Mouse (Mus musculus) left cerebral cortex, postnatal 14 days (tissue): ENCODE results near the gene Afdn. TPM values are rescaled to one million over a fixed set of nuclear protein-coding genes. Genes with fewer than 3 reads are reported as not detected.

ENCODE experiments used
- DNase-seq, 2 experiments: peaks; one replicate each; pipeline ENCODE4 v3.0.0; 2021 to 2022; ENCODE audit warnings: low spot score in 2 of 2, mixed read lengths in 1 of 2
- intact Hi-C: fragments of 180-260 bp; cut with DNase I; formaldehyde crosslinking; loops from one replicate; pipeline ENCODE4 v1.15.1; 2025
- total RNA-seq, 2 experiments: library from RNA; stranded (reverse); gene quantifications; 2 replicates each; pipeline ENCODE4 v1.2.3; 2021

Afdn gene
- total RNA-seq, 2 experiments from 2014 or later, result 120 to 122 TPM

DNA sequence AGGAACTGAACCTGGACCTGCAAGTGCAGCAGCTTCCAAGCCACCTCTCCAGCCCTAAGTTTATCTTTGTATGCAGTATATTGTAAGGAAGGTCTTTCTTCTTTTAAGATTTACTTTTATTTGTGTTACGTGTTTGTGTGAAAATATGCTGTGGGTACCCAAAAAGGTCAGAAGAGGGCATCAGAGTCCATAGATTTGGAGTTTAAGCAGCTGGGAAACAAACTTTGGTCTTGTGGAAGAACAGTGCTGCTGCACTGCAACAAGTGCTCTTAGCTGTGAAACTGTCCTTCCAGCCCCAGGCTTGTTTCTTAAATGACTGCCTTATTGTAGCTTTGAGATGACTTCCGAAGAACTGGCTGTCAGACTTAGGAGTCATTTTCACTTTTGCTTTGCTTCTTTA, 89.8 kb downstream of the Afdn start:
- DNase-seq, result peak in 1 of 2 experiments; percentile 51
- intact Hi-C loops, result loop anchor here (5.0 to 10.0 kb wide), 2 partner anchors 252 to 355 kb away; partner anchors contain the start of gene Dact2

DNA sequence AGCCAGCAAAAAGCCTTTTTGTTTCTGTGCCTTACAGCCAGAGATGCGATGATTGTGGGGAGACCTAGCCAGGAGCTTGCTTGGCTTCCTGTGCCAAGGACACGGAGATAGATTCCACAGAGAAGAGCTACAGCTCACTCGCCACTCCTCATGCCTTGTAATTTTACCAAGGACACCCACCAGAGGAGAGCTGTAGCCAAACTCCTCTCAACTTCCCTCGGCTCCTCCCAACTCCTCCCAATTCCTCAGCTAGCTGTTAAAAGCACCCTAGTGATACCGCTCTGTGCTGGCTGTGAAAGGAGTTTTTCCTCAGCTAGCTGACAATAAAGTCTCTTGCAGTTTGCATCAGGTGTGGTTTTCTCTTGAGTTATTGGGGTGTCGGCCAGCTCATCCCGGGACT, 93.5 kb downstream of the Afdn start:
- DNase-seq, result peak; percentile 49 to 53
- intact Hi-C loops, result loop anchor here (5.0 to 10.0 kb wide), 2 partner anchors 248 to 351 kb away; partner anchors contain the start of gene Dact2

DNA sequence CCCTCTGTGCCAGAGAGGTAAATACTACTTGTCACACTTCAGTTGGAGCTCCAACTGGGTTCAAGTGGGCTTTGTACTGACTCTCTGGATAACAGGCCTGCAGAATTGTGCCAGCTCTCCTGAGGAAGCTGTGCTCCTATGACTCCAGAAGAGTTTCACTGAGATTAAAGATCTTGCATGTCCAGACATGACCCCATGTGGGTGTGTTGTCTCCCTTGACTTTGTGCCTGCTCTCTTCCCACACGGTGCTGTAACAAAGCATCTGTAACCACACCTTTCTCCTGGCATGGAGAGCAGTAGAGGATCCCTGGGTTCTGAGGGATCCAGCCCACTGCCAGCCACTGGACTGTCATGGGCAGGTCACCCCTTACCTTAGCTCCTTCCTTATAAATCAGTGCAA, 95.1 kb downstream of the Afdn start:
- intact Hi-C loops, result loop anchor here (10.0 kb wide), 1 partner anchor 349 kb away; the partner anchor contains the start of gene Dact2
- no peak for DNase-seq

DNA sequence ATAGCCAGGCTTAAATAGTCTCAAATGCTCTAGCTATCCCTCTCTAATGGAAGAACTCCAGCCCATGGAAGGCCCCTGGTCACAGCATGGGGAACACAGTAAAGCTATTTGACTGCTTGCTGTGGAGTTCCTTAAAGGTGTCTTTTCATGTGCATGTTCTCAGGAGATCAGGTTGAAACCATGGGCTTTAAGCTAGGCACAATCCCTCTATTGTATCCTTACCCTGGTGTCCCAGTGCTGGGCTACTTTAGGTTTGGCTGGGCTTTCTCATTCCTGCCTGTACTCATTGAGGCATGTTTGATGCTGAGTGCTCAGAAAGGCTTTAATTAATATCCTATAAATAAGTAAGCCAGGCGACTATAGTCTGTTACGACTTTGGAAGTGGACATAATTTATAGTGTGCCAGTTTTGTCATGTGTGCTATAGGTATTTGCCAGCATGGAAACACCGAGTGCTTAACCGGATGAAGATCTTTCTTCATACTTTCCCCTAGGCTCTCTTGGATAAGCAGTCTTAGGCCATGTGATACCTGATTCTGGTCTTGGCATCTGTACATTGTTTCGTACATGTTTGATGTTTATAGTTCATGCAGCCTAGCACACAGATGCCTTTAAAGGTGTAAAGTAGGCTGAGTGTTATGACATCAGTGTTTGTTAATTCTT, 96.2 kb downstream of the Afdn start:
- no peak for DNase-seq

DNA sequence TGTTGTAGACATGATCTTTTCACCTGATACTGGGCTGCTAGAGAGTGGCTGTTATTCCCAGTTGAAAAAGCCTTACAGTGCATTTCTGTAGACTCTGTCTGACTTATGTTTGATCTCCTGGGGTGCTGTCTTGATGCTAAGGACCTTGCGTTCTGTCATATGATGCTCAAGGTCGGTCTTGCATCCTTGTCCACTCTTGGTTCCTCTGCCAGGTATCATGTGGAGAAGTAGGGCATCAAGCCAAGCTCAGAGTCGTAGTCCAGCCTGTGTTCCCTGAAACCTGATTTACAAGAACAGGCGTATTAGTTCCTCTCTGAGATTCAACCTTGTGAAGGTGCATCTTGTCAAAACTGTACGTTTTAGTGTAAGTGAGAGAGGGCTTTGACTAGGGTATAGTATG, 105.0 kb downstream of the Afdn start:
- intact Hi-C loops, result no loop called here
- DNase-seq, result no peak

More for the DNA sequence above, 96.2 kb downstream of the Afdn start:
- intact Hi-C loops, result loop anchor here (10.0 kb wide), 1 partner anchor 348 kb away; the partner anchor contains the start of gene Dact2

DNA sequence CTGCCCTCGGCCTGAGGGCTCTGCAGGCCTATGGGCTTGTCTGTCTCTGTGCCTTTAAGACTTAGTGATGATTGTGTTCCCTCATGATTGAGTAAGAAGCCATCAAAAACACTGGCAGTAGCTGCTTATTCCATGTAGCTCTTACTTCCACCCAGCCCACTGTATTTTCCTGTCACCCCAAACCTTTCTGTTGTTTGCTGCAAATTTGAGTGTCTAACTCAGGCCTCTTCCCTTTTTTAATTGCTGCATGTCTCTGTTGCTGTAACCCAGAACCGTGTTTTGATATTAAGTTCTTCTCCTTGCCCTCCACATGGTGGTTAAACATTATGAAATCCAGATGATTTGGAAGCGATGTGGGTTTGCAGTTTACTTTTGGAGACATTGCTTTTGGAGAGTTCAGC, 106.6 kb downstream of the Afdn start:
- no peak for DNase-seq
- intact Hi-C loops, result no loop called here

DNA sequence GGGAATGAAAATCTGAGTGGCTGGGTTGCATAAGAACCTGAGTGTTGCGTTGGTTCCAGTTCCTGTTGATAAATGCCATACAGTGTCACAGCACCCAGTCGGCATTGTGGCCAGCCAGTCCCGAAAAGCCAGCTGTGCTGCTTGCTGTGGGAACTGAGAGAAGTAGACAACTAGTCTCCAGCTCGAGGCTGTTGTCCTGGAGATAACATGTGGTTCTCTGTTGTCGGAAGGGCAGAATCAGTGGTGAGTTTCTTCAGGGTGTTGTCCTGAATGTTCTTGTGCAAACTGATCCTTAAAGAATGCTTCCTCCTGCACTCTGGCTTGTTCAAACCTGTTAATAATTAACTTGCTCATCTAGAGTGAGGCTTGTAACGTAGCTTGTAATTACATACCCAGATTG, 107.1 kb downstream of the Afdn start:
- no peak for DNase-seq
- intact Hi-C loops, result no loop called here

DNA sequence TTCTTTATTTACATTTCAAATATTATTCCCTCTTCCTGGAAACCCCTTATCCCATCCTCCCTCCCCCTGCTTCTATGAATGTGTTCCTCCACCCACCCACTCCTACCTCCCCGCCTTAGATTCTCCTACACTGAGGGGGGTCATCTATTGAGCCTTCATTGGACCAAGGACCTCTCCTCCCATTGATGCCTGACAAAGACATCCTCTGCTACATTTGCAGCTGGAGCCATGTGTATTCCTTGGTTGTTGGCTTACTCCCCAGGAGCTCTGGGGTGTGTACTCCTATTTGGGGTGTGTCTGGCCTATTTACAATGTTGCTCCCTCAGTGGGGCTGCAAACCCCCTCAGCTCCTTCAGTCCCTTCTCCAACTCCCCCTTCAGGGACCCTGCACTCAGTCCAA, 109.9 kb downstream of the Afdn start:
- no peak for DNase-seq
- intact Hi-C loops, result no loop called here

DNA sequence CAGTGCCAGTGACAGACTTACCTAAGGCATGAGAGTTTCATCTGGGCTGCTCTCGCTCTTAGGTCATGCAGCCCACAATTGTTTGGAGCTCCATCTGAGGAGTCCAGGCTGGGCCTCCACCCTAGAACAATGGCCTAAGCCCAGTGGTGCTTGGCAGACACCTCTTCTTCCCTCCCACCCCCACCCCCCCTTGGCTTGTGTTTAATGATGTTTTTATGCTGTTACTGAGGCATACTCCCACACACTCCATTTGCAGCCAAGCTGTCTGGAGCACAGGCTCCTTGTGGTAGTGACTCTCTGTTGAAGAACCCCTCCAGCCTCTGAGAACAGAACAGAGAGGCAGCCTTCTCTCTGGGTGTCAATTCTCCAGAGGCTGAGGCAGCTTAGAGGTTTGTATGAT, 113.9 kb downstream of the Afdn start:
- peak; percentile 43 to 62 for DNase-seq
- intact Hi-C loops, result no loop called here

DNA sequence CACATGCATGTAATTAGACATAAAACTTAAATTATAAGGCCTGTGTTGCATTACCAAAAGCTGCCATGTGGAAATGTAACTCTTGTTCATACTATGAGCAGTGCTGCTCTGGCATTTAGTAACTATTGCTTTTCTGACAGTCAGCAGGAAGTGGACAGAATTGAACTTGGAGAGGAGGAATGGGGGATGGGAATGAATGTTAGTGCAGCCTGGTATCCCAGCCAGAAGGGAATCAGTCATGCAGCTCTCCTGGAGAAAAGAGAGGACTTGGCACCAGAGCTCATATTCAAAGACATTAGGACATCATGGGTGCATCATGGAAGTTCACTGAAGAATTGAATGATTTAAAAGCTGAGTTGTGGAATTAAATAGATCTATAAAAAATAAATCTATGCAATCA, 117.1 kb downstream of the Afdn start:
- intact Hi-C loops, result no loop called here
- DNase-seq, result no peak

DNA sequence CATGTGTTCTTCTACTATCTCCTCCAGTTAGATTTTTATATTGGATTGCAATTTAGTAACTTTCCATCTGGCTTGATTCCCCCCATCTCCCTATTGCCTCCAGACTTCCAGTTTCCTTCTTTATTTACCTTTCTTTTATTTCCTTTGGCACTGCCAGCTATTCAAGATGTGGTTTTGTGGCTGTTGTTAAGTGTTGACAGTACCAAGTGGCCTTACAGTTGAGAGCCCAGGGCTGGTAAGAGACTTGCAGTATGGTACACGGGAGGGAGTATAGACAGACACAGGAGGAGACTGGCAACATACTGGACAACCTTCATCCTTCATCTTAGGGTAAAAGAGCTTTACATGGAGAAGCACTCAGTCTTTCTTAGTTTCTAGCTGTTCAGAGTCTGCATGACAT, 119.4 kb downstream of the Afdn start:
- intact Hi-C loops, result no loop called here
- DNase-seq, result no peak

DNA sequence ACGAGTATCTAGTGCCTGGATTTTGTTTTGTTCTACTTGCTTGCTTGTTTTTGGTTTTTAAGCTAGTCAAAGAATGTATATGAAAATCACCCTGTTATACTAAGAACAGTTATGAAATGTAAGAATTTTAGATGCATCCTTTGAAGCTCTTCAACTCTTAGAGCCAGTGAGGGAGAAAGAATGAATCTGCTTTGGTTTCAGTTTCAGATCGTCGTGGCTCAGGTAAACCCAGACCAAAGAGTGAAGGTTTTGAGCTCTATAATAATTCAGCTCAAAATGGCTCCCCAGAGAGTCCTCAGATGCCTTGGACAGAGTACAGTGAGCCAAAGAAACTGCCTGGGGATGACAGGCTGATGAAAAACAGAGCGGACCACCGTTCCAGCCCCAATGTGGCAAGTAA, 123.2 kb downstream of the Afdn start:
- intact Hi-C loops, result no loop called here
- DNase-seq, result no peak

DNA sequence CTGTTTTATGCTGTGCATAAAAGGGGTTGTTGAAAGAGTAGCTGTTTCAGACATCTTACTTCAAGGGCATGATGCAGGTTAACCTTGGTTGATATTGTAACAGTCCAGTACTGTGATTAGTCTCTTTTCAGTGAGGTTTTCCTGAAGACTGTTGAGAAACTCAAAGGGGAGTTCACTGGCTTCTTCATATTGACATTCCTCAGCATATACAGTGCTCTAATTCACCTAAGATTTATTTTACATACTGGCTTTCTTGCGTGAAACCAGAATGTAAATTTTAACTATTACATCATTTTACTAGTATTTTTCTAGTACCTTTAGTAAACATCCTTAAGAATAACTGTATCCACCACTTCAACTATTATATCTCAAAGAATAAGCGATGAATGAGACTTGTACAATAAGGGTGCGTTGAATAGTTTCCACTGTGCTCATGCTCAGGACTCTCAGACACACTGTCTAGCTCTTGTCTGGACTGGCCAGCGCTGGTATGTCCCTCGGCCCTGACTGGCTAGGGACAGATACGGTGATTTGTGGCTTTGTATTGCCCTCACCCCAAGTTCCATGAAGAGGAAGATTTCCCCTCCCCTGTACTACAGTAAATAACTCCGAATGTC, 129.6 kb downstream of the Afdn start:
- intact Hi-C loops, result no loop called here

DNA sequence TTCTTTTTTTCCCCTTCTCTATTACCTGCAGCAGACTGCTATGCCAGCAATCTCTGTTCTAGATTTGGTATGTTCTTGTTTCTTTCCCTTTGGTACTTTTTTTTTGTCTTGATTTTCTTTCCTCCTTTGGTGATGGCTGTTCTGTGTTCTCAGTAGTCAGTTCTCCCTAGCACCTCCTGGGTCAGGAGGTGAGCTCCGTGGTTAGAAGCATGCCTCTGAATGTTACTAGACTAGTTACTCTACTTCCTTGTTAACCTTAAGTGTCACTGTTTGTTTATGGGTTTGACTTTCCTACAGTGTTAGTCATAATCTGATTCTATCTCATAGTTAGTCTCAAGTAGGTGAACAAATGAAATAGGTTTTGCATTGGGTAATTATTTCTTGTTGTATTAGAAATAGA, 130.6 kb downstream of the Afdn start:
- intact Hi-C loops, result no loop called here
- DNase-seq, result no peak

More for the DNA sequence above, 129.6 kb downstream of the Afdn start:
- no peak for DNase-seq

DNA sequence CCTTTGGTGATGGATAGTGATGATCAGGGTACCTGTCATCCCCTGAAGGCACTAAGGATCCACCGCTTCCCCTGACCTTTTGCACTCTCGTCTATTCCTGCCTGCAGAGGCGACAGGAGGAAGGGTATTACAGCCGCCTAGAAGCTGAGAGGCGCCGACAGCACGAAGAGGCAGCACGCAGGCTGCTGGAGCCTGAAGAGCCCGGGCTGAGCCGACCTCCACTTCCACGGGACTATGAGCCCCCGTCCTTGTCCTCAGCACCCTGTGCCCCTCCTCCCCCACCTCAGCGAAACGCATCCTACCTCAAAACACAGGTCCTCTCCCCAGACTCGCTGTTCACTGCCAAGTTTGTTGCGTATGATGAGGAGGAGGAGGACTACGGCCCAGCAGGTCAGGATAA, 138.5 kb downstream of the Afdn start:
- DNase-seq, result no peak
- intact Hi-C loops, result no loop called here

DNA sequence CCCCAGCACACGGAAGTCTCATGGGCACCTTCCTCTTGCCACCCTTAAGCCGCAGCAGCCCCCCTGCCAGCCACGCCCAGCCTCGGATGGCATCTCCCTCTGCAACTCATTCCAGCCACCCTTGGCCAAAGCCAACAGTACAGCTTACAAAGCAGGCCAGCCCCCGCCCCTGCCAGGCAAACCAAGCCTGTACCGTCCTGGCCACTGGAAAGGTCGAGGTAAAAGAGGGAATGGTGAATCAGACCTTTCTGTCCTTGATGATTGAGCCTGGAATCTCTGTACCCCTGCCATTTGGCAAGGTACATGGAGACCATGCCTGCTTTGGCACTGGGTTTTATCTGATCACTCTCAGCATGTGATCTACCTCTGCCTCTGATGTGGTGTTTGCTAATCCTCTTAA, 138.9 kb downstream of the Afdn start:
- intact Hi-C loops, result no loop called here
- no peak for DNase-seq

DNA sequence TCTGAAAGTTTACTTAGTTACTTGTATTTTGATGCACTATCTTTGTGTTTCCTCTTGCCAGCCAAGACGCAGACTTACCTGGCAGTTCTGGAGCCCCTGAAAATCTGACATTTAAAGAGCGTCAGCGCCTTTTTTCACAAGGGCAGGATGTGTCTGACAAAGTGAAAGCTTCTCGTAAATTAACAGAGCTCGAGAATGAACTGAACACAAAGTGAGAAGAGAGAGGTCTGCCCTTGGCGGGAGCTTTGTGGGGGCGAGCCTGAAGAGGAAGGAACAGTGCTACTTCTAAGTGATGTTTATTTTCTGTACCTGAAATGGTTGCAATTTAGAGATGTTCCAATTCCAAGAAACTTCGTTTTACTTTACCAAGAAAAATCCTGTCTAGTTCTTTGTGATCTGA, 143.5 kb downstream of the Afdn start:
- no peak for DNase-seq
- intact Hi-C loops, result no loop called here

DNA sequence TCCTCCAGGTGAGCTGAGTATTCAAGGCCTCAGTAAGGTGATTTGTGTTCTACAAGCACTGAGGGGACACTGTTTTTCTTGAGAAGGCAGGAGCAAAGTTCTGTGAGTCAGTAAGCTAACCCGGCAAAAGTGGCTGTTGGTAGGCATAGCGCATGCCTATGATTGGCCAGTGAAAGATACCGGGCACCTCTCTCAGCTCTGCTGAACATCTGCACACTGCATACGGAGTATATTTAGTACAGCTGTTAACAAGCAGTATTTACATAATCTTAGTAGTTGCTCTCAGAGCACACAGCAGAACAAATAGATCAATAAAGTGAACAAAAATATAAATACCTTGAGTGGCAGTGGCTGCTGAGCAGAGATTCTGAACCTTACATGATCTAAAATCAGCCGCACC, 146.7 kb downstream of the Afdn start:
- no peak for DNase-seq
- intact Hi-C loops, result no loop called here

DNA sequence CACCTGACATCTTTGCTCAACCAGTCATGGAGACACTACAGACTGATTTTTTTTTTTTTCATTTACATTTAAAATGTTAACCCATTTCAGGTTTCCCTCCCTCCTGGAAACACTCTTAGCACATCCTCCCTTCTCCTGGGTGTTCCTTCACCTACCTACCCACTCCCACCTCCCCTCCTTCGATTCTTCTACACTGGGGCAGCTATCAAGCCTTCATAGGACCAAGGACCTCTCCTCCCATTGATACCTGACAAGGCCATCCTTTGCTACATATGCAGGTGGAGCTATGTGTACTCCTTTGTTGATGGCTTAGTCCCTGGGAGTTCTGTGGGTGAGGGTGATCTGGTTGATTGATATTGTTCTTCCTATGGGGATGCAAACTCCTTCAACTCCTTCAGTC, 147.3 kb downstream of the Afdn start:
- intact Hi-C loops, result no loop called here
- no peak for DNase-seq

DNA sequence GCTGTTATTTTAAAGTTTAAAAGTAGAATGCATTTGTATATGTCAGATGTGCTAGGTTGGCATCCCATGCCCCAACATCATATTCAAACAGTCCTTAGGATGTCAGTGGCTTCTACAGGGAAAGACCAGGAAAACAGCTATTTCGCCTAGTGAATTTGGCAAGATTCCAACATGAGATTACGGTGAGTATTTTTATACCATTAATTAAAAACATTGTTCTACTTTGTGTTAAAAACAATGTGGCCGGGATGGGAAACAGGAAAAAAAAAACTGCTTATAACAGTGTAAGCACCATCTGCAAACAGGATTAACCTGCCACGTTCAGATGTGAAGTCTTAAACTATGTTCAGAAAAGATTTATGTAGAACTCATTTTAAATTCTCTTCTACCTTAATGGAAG, 153.6 kb downstream of the Afdn start:
- no peak for DNase-seq
- intact Hi-C loops, result no loop called here

DNA sequence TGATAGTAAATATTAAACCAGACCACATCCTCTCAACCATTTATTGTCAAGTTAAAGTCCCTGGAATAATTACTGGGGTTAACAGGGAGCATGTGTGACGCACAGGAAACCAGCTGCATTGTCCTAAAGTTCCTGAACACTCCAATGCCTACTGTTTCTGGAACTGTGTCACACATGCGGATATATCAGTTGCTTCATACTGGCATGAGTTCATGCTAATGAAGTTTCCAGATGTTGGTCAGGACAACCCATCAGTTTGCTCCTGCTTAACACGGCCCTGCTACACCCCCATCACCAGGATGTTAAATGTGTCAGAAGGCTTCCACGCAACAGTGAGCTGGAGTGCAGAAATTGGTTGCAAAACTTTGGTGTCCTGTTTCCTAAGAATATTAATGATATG, 154.2 kb downstream of the Afdn start:
- intact Hi-C loops, result no loop called here
- DNase-seq, result no peak
